Mouse (Mus musculus): ENCODE results near the gene Zdhhc19.

Zdhhc19 gene

GRCm38 (mm10) chr16:32551346-32551747 is 55.3 kb downstream of the Zdhhc19 start:
- no peak for DNase-seq (ENCODE audit: low spot score)

- no peak for DNase-seq (ENCODE audit: low spot score)
These were observed 59.5 kb downstream of the Zdhhc19 start for GRCm38 (mm10) chr16:32555588-32555987.

- no peak for DNase-seq (ENCODE audit: low spot score)
These were observed 63.4 kb downstream of the Zdhhc19 start for GRCm38 (mm10) chr16:32559493-32559892.

GRCm38 (mm10) chr16:32563056-32563793 is 67.2 kb downstream of the Zdhhc19 start:
- DNase-seq (ENCODE audit: low spot score), result no peak

- no peak for DNase-seq (ENCODE audit: low spot score)
These were observed 71.2 kb downstream of the Zdhhc19 start for GRCm38 (mm10) chr16:32567282-32567681.

- DNase-seq (ENCODE audit: low spot score), result no peak
These were observed 72.3 kb downstream of the Zdhhc19 start for GRCm38 (mm10) chr16:32568401-32568800.

- DNase-seq (ENCODE audit: low spot score), result no peak
These were observed 74.0 kb downstream of the Zdhhc19 start for GRCm38 (mm10) chr16:32570042-32570441.

GRCm38 (mm10) chr16:32572528-32572927 is 76.5 kb downstream of the Zdhhc19 start:
- no peak for DNase-seq (ENCODE audit: low spot score)

GRCm38 (mm10) chr16:32586482-32586881 is 90.4 kb downstream of the Zdhhc19 start:
- no peak for DNase-seq (ENCODE audit: low spot score)

GRCm38 (mm10) chr16:32588568-32588967 is 92.5 kb downstream of the Zdhhc19 start:
- no peak for DNase-seq (ENCODE audit: low spot score)

- DNase-seq (ENCODE audit: low spot score), result no peak
These were observed 95.5 kb downstream of the Zdhhc19 start for GRCm38 (mm10) chr16:32591521-32591920.

- DNase-seq (ENCODE audit: low spot score), result no peak
These were observed 97.3 kb downstream of the Zdhhc19 start for GRCm38 (mm10) chr16:32593283-32593805.

GRCm38 (mm10) chr16:32593916-32594315 is 97.9 kb downstream of the Zdhhc19 start:
- no peak for DNase-seq (ENCODE audit: low spot score)

GRCm38 (mm10) chr16:32594701-32595100 is 98.6 kb downstream of the Zdhhc19 start:
- DNase-seq (ENCODE audit: low spot score), result no peak

- no peak for DNase-seq (ENCODE audit: low spot score)
These were observed 99.2 kb downstream of the Zdhhc19 start for GRCm38 (mm10) chr16:32595142-32595855.

GRCm38 (mm10) chr16:32597909-32598381 is 101.9 kb downstream of the Zdhhc19 start:
- no peak for DNase-seq (ENCODE audit: low spot score)

- DNase-seq (ENCODE audit: low spot score), result no peak
These were observed 103.1 kb downstream of the Zdhhc19 start for GRCm38 (mm10) chr16:32599151-32599550.

GRCm38 (mm10) chr16:32602193-32602685 is 106.2 kb downstream of the Zdhhc19 start:
- DNase-seq (ENCODE audit: low spot score), result no peak

- no peak for DNase-seq (ENCODE audit: low spot score)
These were observed 111.7 kb downstream of the Zdhhc19 start for GRCm38 (mm10) chr16:32607562-32608343.

GRCm38 (mm10) chr16:32608344-32608711 is 112.3 kb downstream of the Zdhhc19 start:
- no peak for DNase-seq (ENCODE audit: low spot score)

GRCm38 (mm10) chr16:32608712-32609400 is 112.8 kb downstream of the Zdhhc19 start, which contains the start of gene Tfrc:
TSS of gene Tfrc (plus strand) at chr16:32608920.
- DNase-seq (ENCODE audit: low spot score), result peak; percentile 96
